Mouse (Mus musculus): ENCODE data around the gene Fam205c.
"Not testable (repeated sequence)": the region's sequence is repeated elsewhere in the genome, so short reads cannot be mapped to it uniquely, and the experiment has no call there.

Gene Fam205c

GRCm38 (mm10) chr4:42876586-42877291 lies 2.7 kb upstream of the Fam205c start:
- peak; percentile 65 for DNase-seq

DNA sequence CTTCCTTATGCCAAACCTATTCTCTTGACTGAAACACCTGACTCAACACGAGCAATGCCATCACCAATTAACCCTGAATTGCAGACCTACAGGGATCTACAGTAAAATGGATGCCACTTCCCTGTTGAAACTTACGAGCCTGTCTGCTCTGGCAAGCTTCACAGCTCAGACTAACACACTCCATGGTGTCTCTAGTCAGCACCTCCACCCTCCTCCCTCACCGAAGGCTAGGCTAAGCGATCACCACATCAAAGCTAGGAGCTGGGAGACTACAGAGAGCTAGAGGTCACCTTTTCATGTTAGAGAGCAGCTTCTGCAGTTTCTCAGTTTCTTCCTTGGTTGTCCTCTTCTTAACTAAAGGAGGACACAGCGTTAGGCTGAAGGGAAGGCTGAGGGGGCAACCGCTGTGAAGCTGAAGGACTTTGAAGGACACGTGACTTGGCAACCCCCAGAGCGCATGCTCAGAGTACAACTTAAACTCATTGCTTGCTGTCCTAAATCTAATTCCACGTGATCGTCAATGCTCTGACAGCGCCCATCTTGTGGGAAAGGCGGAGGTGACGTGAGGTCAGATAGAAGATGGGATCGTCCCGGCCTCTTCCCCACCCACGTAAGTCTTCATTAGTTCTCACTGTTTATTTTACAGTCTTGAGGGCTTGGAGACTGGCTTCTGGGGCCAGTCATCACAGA lies 1.1 kb downstream of the Fam205c start:
- no peak for DNase-seq

GRCm38 (mm10) chr4:42872151-42872550 lies 1.9 kb downstream of the Fam205c start:
- DNase-seq: no peak

DNA sequence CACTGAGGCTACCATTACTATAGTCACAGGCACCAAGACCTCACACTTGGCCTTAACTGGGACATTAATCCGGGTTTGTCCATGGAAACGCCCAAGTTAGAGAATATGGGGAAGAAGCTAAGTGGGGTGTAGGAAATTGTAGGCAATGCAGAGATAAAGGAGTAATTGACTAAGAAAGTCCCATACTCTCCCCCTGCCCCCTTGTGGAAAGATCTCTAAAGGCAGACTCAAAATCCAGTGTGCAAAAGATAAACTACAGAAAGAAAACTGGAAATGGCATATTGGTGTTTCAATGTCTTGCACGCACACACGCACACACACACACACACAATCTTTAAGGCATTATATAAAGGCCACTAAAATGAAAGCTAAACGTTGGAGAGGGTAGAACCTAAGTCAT lies 3.3 kb downstream of the Fam205c start:
- no peak for DNase-seq

GRCm38 (mm10) chr4:42868193-42868592 lies 5.8 kb downstream of the Fam205c start:
- DNase-seq: no peak

- DNase-seq: no peak
These were observed 6.6 kb downstream of the Fam205c start for GRCm38 (mm10) chr4:42867390-42867789.

- not testable (repeated sequence) for DNase-seq
These were observed 10.5 kb downstream of the Fam205c start for GRCm38 (mm10) chr4:42863487-42863886.

- DNase-seq: not testable (repeated sequence)
These were observed 13.6 kb downstream of the Fam205c start for GRCm38 (mm10) chr4:42860483-42860882.

DNA sequence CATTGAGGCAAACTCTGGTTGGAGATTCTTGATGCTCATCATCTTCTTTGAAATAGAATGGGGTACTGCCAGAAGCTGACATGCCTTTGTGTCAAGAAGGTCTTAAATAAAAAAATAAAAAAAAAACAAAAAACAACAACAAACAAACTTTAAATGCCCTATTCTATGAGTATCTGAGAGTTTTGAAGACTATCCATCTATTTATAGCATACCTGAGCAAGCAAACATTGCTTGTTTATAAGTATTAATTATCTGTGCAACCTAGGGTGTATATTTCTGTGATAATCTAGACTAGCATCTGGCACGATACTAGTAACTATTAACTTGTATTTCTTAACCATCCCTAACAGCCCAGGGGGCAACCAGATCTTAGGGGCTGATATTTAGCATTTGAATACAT lies 17.4 kb downstream of the Fam205c start, which contains the start of gene Gm12394:
Gene Gm12394, minus strand, starts transcription at position 101 of the 400 bp plus-strand sequence.
- not testable (repeated sequence) for DNase-seq

- not testable (repeated sequence) for DNase-seq
These were observed 20.2 kb downstream of the Fam205c start, which contains the start of gene Fam205a1 for GRCm38 (mm10) chr4:42853788-42854187. Gene Fam205a1 (minus strand): TSS chr4:42853888.

All from kidney, postnatal 14 days (tissue).